Mouse (Mus musculus) liver, embryonic 14.5 days (tissue): ENCODE results near the gene Iqschfp.

ENCODE experiments used
- CTCF ChIP-seq: IDR thresholded peaks from 2 replicates; pipeline ENCODE4 v1.5.1; 2016; ENCODE audit warnings: antibody characterized with exemption, low read depth, control low read depth
- EP300 ChIP-seq: IDR thresholded peaks from 2 replicates; pipeline ENCODE4 v1.6.1; 2016; ENCODE audit warnings: antibody characterized with exemption, low read depth

- TF ChIP-seq CTCF (no peak), EP300 (no peak)
These were observed 616.6 kb downstream of the Iqschfp start for GRCm38 (mm10) chr3:68508629-68509028.
